Mouse (Mus musculus) liver, embryonic 14.5 days (tissue): ENCODE data around the gene Gdpd4.

ENCODE experiments used
- CTCF ChIP-seq: IDR thresholded peaks from 2 replicates; pipeline ENCODE4 v1.5.1; 2016; ENCODE audit warnings: antibody characterized with exemption, low read depth, control low read depth
- EP300 ChIP-seq: IDR thresholded peaks from 2 replicates; pipeline ENCODE4 v1.6.1; 2016; ENCODE audit warnings: antibody characterized with exemption, low read depth

DNA sequence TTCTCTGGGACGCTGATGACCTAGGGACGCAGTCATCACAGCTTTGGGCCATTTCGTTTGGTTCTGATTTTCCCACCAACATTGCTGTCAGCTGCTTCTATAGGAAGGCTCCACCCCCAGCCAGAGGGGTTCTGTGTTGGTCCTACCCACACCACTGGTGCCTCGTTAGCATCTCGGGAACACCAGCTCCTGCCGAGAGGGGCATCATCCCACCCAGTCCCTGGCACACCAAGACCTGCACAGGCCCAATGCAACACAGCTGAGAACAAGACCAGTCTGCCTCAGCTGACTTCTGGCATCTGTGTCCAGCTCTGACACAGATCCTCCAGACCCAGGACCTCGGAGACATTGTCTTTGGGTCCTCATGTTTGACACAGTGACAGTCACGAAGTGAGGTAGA lies 135.2 kb downstream of the Gdpd4 start:
- TF ChIP-seq CTCF (no peak), EP300 (no peak)
